Comparison of ENCODE assay signal across 11 mouse cellular contexts in genomic region chr9:108806831-108807230, GRCm38 (mm10). TPM values are rescaled to one million over a fixed set of nuclear protein-coding genes. Genes with fewer than 3 reads are reported as not detected.
DNase-seq lines count a peak whose midpoint lies in the region; ATAC-seq and TF ChIP-seq lines count a peak whose summit lies in the region.
"Had no signal": no experiment of that assay in that cellular context is flagged by ENCODE, and none has a peak within 500 bp of the region (broad histone marks: within the 10 kb centered on the region; RNA-seq: fewer than 3 reads in every experiment).

No protein-coding gene starts in this region.

- H3K27ac ChIP-seq in cerebellum, adult 2 months (ENCODE audit: insufficient read depth, low read length): peak overlapping the region; percentile 34; the same call in 1 of the 2 replicates
- H3K27ac ChIP-seq in bone marrow, adult 2 months (ENCODE audit: control insufficient read depth, insufficient read depth, low read depth, low read length, poor library complexity): peak overlapping the region; percentile 14; the same call in 1 of the 2 replicates
- H3K27ac ChIP-seq in heart, adult 2 months: peak overlapping the region; percentile 64
- H3K27ac ChIP-seq in intestine, embryonic 16.5 days (ENCODE audit: low read length): no peak overlapping the region
- H3K27ac ChIP-seq: hindbrain, embryonic 10.5 days; kidney, postnatal 0 days; midbrain, embryonic 12.5 days had no signal

- no peaks in the 10 kb centered on the region for H3K9me3 ChIP-seq in intestine, embryonic 16.5 days (ENCODE audit: control insufficient read depth, low read length)
- H3K9me3 ChIP-seq: hindbrain, embryonic 10.5 days; midbrain, embryonic 12.5 days had no signal

- no peak overlapping the region for H3K9ac ChIP-seq in heart, adult 2 months (ENCODE audit: low read depth, low read length)
- H3K9ac ChIP-seq in intestine, embryonic 16.5 days (ENCODE audit: low read depth, low read length): no peak overlapping the region
- H3K9ac ChIP-seq: midbrain, embryonic 12.5 days had no signal

- no peak for TF ChIP-seq POLR2A in cerebellum, adult 2 months (IDR thresholded peaks at IDR 0.05; ENCODE audit: borderline replicate concordance, insufficient read depth, low read length)
- no peak for TF ChIP-seq POLR2A in bone marrow, adult 2 months (IDR thresholded peaks at IDR 0.05; ENCODE audit: borderline replicate concordance, control insufficient read depth, low read depth, low read length)
- TF ChIP-seq POLR2A in heart, adult 2 months (IDR thresholded peaks at IDR 0.05; ENCODE audit: insufficient read depth, low read depth, low read length): no peak

- no peak for ATAC-seq in intestine, embryonic 16.5 days

- no peak overlapping the region for H3K4me2 ChIP-seq in intestine, embryonic 16.5 days (ENCODE audit: low read depth, low read length)
- H3K4me2 ChIP-seq: midbrain, embryonic 12.5 days had no signal

- intact Hi-C loops in heart, adult 2 months (cut with DNase I): loop anchor here (1.0 kb wide), 1 partner anchor 22 kb away; no protein-coding TSS in a partner anchor
- intact Hi-C loops in left cerebral cortex, postnatal 10 days (cut with DNase I): loop anchor here (5.0 kb wide), 1 partner anchor 55 kb away; no protein-coding TSS in a partner anchor

- H3K36me3 ChIP-seq in heart, adult 2 months (ENCODE audit: control insufficient read depth, insufficient read depth, low read length): no peaks in the 10 kb centered on the region; the same call in 1 of the 2 replicates
- peaks cover 24% of the 10 kb centered on the region for H3K36me3 ChIP-seq in intestine, embryonic 16.5 days (ENCODE audit: control insufficient read depth, insufficient read depth, low read length)

- no peaks in the 10 kb centered on the region for H3K79me2 ChIP-seq in heart, adult 2 months (replicated peaks; ENCODE audit: control insufficient read depth, insufficient read depth, low read length)

- peak in 1 of 2 experiments; percentile 67 for DNase-seq in cerebellum, adult 2 months
- DNase-seq in cerebellum, adult 8-10 months: no peak
- DNase-seq in heart, adult 2 months: peak in 1 of 2 experiments; percentile 70
- DNase-seq in liver: peak; percentile 44
- no peak for DNase-seq in left cerebral cortex, postnatal 10 days (ENCODE audit: extremely low spot score in 1 of 2, low spot score in 2 of 2)
- DNase-seq in thymus, postnatal 0 days (ENCODE audit: low spot score): no peak

- no peak overlapping the region for H3K4me3 ChIP-seq in cerebellum, adult 2 months (replicated peaks; ENCODE audit: insufficient read depth, low read depth, low read length)
- no peak overlapping the region for H3K4me3 ChIP-seq in bone marrow, adult 2 months (replicated peaks; ENCODE audit: control insufficient read depth, low read depth, low read length)
- H3K4me3 ChIP-seq in heart, adult 2 months: no peak overlapping the region
- H3K4me3 ChIP-seq in intestine, embryonic 16.5 days (ENCODE audit: low read length): no peak overlapping the region
- H3K4me3 ChIP-seq: hindbrain, embryonic 10.5 days; midbrain, embryonic 12.5 days had no signal

- WGBS in cerebellum, adult 2 months: 22% methylated on average over 1 of the region's 1 CpGs
- WGBS in bone marrow, adult 2 months: 56% methylated on average over 1 of the region's 1 CpGs
- 52% methylated on average over 1 of the region's 1 CpGs for WGBS in heart, adult 2 months
- 89% methylated on average over 1 of the region's 1 CpGs for WGBS in intestine, embryonic 16.5 days

- TF ChIP-seq CTCF in cerebellum, adult 2 months (IDR thresholded peaks at IDR 0.05; ENCODE audit: borderline replicate concordance, insufficient read depth, low read depth, low read length): no peak
- no peak for TF ChIP-seq CTCF in bone marrow, adult 2 months (IDR thresholded peaks at IDR 0.05; ENCODE audit: control insufficient read depth, insufficient read depth, low read length)
- TF ChIP-seq CTCF in heart, adult 2 months (IDR thresholded peaks at IDR 0.05): no peak

- no peak for TF ChIP-seq EP300 in heart, adult 2 months (IDR thresholded peaks at IDR 0.05; ENCODE audit: insufficient read depth, low read depth, low read length)

- H3K4me1 ChIP-seq in cerebellum, adult 2 months (ENCODE audit: control insufficient read depth, insufficient read depth, low read length): peaks cover 32% of the 10 kb centered on the region
- peaks cover 1% of the 10 kb centered on the region; the same call in 1 of the 2 replicates for H3K4me1 ChIP-seq in bone marrow, adult 2 months (ENCODE audit: control insufficient read depth, insufficient read depth, low read length)
- H3K4me1 ChIP-seq in heart, adult 2 months (ENCODE audit: control insufficient read depth, insufficient read depth, low read length): peaks cover 14% of the 10 kb centered on the region
- peaks cover 15% of the 10 kb centered on the region for H3K4me1 ChIP-seq in intestine, embryonic 16.5 days (ENCODE audit: control insufficient read depth, insufficient read depth, low read length)

- H3K27me3 ChIP-seq in cerebellum, adult 2 months (ENCODE audit: control insufficient read depth, insufficient read depth, low read length): no peaks in the 10 kb centered on the region
- H3K27me3 ChIP-seq in heart, adult 2 months (ENCODE audit: control insufficient read depth, insufficient read depth, low read length): no peaks in the 10 kb centered on the region
- H3K27me3 ChIP-seq in intestine, embryonic 16.5 days (replicated peaks; ENCODE audit: control insufficient read depth, insufficient read depth, low read length): no peaks in the 10 kb centered on the region
- H3K27me3 ChIP-seq: midbrain, embryonic 12.5 days had no signal

RNA-seq across cellular contexts. Expression of gene Nckipsd, which starts 1.3 kb away (rescaled TPM):
- 73.9 and 76.9 TPM in 2 replicates for polyA plus RNA-seq in cerebellum, adult 2 months (2012; rRNA removed)
- polyA plus RNA-seq in bone marrow, adult 2 months (2011; ENCODE audit: insufficient read depth, insufficient read length, low replicate concordance, missing spikeins): 10.0 and 13.4 TPM in 2 replicates
- 1 to 10 TPM; 7.8 to 8.9 TPM for total RNA-seq in heart, adult 2 months (2021)
- 16.8 and 19.6 TPM in 2 replicates for polyA plus RNA-seq in heart, adult 2 months (2012; rRNA removed)
- 10 to 100 TPM; 27.7 to 31.7 TPM for total RNA-seq in left cerebral cortex, postnatal 10 days (2021)
- 11.3 and 14.5 TPM in 2 replicates for polyA plus RNA-seq in intestine, embryonic 16.5 days (2015; fragmentation: Nextera tagmentation; extraction: Ambion mirVana)
- 5.7 and 6.4 TPM in 2 replicates for polyA plus RNA-seq in thymus, postnatal 0 days (2015; fragmentation: Nextera tagmentation; extraction: Ambion mirVana)

RNA-seq across cellular contexts. Expression of gene Celsr3, which starts 19.3 kb away (rescaled TPM):
- polyA plus RNA-seq in cerebellum, adult 2 months (2012; rRNA removed): 77.1 and 88.3 TPM in 2 replicates
- 5.3 and 14.9 TPM in 2 replicates for polyA plus RNA-seq in bone marrow, adult 2 months (2011; ENCODE audit: insufficient read depth, insufficient read length, low replicate concordance, missing spikeins)
- under 1 TPM; 0.02 to 0.03 TPM for total RNA-seq in heart, adult 2 months (2021)
- polyA plus RNA-seq in heart, adult 2 months (2012; rRNA removed): 0.06 and 0.41 TPM in 2 replicates
- 10 to 100 TPM; 57.2 to 62.0 TPM for total RNA-seq in left cerebral cortex, postnatal 10 days (2021)
- 0.47 and 0.61 TPM in 2 replicates for polyA plus RNA-seq in intestine, embryonic 16.5 days (2015; fragmentation: Nextera tagmentation; extraction: Ambion mirVana)
- polyA plus RNA-seq in thymus, postnatal 0 days (2015; fragmentation: Nextera tagmentation; extraction: Ambion mirVana): 0.01 and 0.08 TPM in 2 replicates

RNA-seq across cellular contexts. Expression of gene Ip6k2, which starts 23.2 kb away (rescaled TPM):
- polyA plus RNA-seq in cerebellum, adult 2 months (2012; rRNA removed): 162 and 168 TPM in 2 replicates
- 28.0 and 37.3 TPM in 2 replicates for polyA plus RNA-seq in bone marrow, adult 2 months (2011; ENCODE audit: insufficient read depth, insufficient read length, low replicate concordance, missing spikeins)
- 10 to 100 TPM; 19.2 to 20.6 TPM for total RNA-seq in heart, adult 2 months (2021)
- 22.3 and 25.7 TPM in 2 replicates for polyA plus RNA-seq in heart, adult 2 months (2012; rRNA removed)
- 100 to 1,000 TPM; 165 to 170 TPM for total RNA-seq in left cerebral cortex, postnatal 10 days (2021)
- 57.2 and 59.4 TPM in 2 replicates for polyA plus RNA-seq in intestine, embryonic 16.5 days (2015; fragmentation: Nextera tagmentation; extraction: Ambion mirVana)
- polyA plus RNA-seq in thymus, postnatal 0 days (2015; fragmentation: Nextera tagmentation; extraction: Ambion mirVana): 40.9 and 49.8 TPM in 2 replicates

RNA-seq across cellular contexts. Expression of gene Slc26a6, which starts 46.3 kb away (rescaled TPM):
- 22.6 and 28.2 TPM in 2 replicates for polyA plus RNA-seq in cerebellum, adult 2 months (2012; rRNA removed)
- 11.0 and 13.3 TPM in 2 replicates for polyA plus RNA-seq in bone marrow, adult 2 months (2011; ENCODE audit: insufficient read depth, insufficient read length, low replicate concordance, missing spikeins)
- total RNA-seq in heart, adult 2 months (2021): 10 to 100 TPM; 20.8 to 24.3 TPM
- polyA plus RNA-seq in heart, adult 2 months (2012; rRNA removed): 34.5 and 47.8 TPM in 2 replicates
- 10 to 100 TPM; 35.3 to 41.3 TPM for total RNA-seq in left cerebral cortex, postnatal 10 days (2021)
- polyA plus RNA-seq in intestine, embryonic 16.5 days (2015; fragmentation: Nextera tagmentation; extraction: Ambion mirVana): 75.9 and 94.2 TPM in 2 replicates
- 7.5 and 8.5 TPM in 2 replicates for polyA plus RNA-seq in thymus, postnatal 0 days (2015; fragmentation: Nextera tagmentation; extraction: Ambion mirVana)
